Mouse (Mus musculus) liver, embryonic 14.5 days (tissue): ENCODE data around the gene Gm9922. TPM values are rescaled to one million over a fixed set of nuclear protein-coding genes. Genes with fewer than 3 reads are reported as not detected.

Experiments used
- ATAC-seq: fragments of 200-750 bp; cut with Nextera tagmentation; 2 replicates; pipeline ENCODE4 v1.8.0; 2017; ENCODE audit warnings: moderate number of reproducible peaks, mild to moderate bottlenecking, moderate library complexity; ENCODE audit not compliant: insufficient read depth
- DNase-seq, 3 experiments: peaks; one replicate each; pipeline ENCODE4 v3.0.0-alpha.2; 2012 to 2013; ENCODE audit warnings: low read depth in 3 of 3, low spot score in 3 of 3
- H3K27ac ChIP-seq: fragments of 300-500 bp; sonication (generic); 2 replicates; pipeline ENCODE4 v1.5.1; 2014; ENCODE audit warnings: moderate library complexity, mild to moderate bottlenecking, control low read depth, inconsistent platforms
- H3K27me3 ChIP-seq: fragments of 300-500 bp; sonication (generic); 2 replicates; pipeline ENCODE4 v1.6.1; 2014; ENCODE audit warnings: mild to moderate bottlenecking, low read length, moderate library complexity; ENCODE audit not compliant: control insufficient read depth, insufficient read depth
- H3K36me3 ChIP-seq: fragments of 300-500 bp; sonication (generic); replicated peaks from 2 replicates; pipeline ENCODE4 v1.6.1; 2014; ENCODE audit warnings: low read depth; ENCODE audit not compliant: control insufficient read depth, insufficient read depth
- H3K4me1 ChIP-seq, 2 experiments: fragments of 200-500 bp in 1 of 2; fragments of 300-500 bp in 1 of 2; sonication (generic) in 1 of 2; replicated peaks; 2 replicates each; pipeline ENCODE4 v1.6.1; 2012 to 2014; ENCODE audit warnings: antibody characterized with exemption in 1 of 2, inconsistent platforms in 1 of 2, low read length in 1 of 2; ENCODE audit not compliant: control insufficient read depth in 2 of 2, insufficient read depth in 2 of 2
- H3K4me2 ChIP-seq: fragments of 300-500 bp; sonication (generic); 2 replicates; pipeline ENCODE4 v1.6.1; 2014; ENCODE audit warnings: low read depth, mild to moderate bottlenecking, control low read depth, moderate library complexity
- H3K4me3 ChIP-seq, 2 experiments: fragments of 200-500 bp in 1 of 2; fragments of 300-500 bp in 1 of 2; sonication (generic) in 1 of 2; 2 replicates each; pipeline ENCODE4 v1.5.1; 2012 to 2014; ENCODE audit warnings: low read depth in 2 of 2, low read length in 2 of 2, mild to moderate bottlenecking in 2 of 2, control low read depth in 1 of 2, inconsistent platforms in 1 of 2, moderate library complexity in 1 of 2; ENCODE audit not compliant: insufficient read depth in 1 of 2
- H3K9ac ChIP-seq: fragments of 300-500 bp; sonication (generic); replicated peaks from 2 replicates; pipeline ENCODE4 v1.6.1; 2014; ENCODE audit warnings: mild to moderate bottlenecking, control low read depth, moderate library complexity
- H3K9me3 ChIP-seq: fragments of 300-500 bp; sonication (generic); 2 replicates; pipeline ENCODE4 v1.6.1; 2016; ENCODE audit warnings: low read length, mixed read lengths; ENCODE audit not compliant: control insufficient read depth
- CTCF ChIP-seq: IDR thresholded peaks from 2 replicates; pipeline ENCODE4 v1.5.1; 2016; ENCODE audit warnings: antibody characterized with exemption, low read depth, control low read depth
- EP300 ChIP-seq: IDR thresholded peaks from 2 replicates; pipeline ENCODE4 v1.6.1; 2016; ENCODE audit warnings: antibody characterized with exemption, low read depth
- WGBS: fragments of 180-500 bp; shearing (Covaris S2); extraction: QIAGEN DNeasy Blood & Tissue Kit; methylation state at CpG from one replicate; pipeline ENCODE4 v1.1.7; 2014; ENCODE audit not compliant: insufficient replicate concordance; 5-methylcytosine and 5-hydroxymethylcytosine counted together
- polyA plus RNA-seq, 2 experiments: library from polyadenylated mRNA; depleted of rRNA in 1 of 2; stranded (reverse) in 1 of 2; unstranded in 1 of 2; fragments of >200 nt; fragmentation: Nextera tagmentation in 1 of 2; extraction: Ambion mirVana in 1 of 2; gene quantifications; 2 replicates each; pipeline versions ENCODE4 v1.2.1 to v1.2.3; 2012 to 2014

Gene Gm9922
- polyA plus RNA-seq, 2 experiments: not detected

DNA sequence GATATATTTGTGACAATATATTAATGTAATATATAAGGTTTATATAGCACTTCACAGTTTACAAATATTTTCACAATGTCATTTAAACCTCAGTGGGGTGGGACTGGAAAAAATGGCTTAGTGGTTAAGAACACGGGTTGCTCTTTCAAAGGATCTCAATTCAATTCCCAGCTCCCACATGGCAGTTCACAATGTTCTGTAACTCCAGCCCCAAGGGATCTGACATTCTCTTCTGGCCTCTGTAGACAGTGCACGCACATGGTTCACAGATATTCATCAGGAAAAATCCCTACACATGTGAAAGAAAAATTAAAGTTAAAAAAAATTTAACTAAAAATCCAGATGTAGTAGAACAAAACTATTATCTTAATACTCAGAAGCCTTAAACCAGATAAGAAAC lies 41.2 kb downstream of the Gm9922 start:
- no peaks in the 10 kb centered on the region for H3K4me1 ChIP-seq
- DNase-seq: no peak
- H3K27me3 ChIP-seq: no peaks in the 10 kb centered on the region
- no peak for ATAC-seq
- no peak overlapping the region for H3K9ac ChIP-seq
- H3K27ac ChIP-seq: no peak overlapping the region
- H3K36me3 ChIP-seq: no peaks in the 10 kb centered on the region; the same call in 1 of the 2 replicates
- H3K9me3 ChIP-seq: no peaks in the 10 kb centered on the region
- H3K4me3 ChIP-seq: no peak overlapping the region
- TF ChIP-seq EP300 (no peak), CTCF (no peak)
- no peak overlapping the region for H3K4me2 ChIP-seq
- WGBS: 58% methylated on average over 2 of the region's 2 CpGs

DNA sequence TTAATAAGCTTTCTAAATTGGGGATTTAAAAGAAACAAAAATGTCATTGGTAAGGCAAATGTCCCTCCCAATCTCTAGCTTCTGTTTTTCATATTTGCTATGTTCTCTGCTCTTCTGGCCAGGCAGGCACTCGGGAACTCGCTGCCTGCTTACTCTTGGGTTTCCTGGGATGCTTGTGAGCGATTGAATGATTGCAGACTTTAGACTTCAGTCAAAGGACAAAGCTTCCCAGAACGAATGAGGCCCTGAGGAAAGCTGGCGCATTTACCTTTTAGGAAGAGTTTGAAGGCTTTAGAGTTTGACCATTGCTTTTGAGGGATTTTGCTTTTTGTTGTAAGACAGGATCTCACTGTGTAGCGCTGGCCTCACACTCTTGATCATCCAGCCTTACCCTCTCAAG lies 41.9 kb downstream of the Gm9922 start:
- no peak overlapping the region for H3K27ac ChIP-seq
- no peaks in the 10 kb centered on the region for H3K9me3 ChIP-seq
- no peak overlapping the region for H3K4me3 ChIP-seq
- ATAC-seq: no peak
- no peaks in the 10 kb centered on the region for H3K4me1 ChIP-seq
- H3K4me2 ChIP-seq: no peak overlapping the region
- no peak for DNase-seq
- TF ChIP-seq EP300: no peak
- TF ChIP-seq CTCF: no peak
- no peak overlapping the region for H3K9ac ChIP-seq
- 71% methylated on average over 6 of the region's 6 CpGs for WGBS
- H3K27me3 ChIP-seq: no peaks in the 10 kb centered on the region
- no peaks in the 10 kb centered on the region; the same call in 1 of the 2 replicates for H3K36me3 ChIP-seq

Other genes starting within 250 kb of the Gm9922 start
- gene Tbc1d4, start 120.6 kb downstream of the Gm9922 start, polyA plus RNA-seq (2012; rRNA removed): 0.69 and 0.85 TPM in 2 replicates
- 1.3 and 1.9 TPM in 2 replicates for gene Tbc1d4, start 120.6 kb downstream of the Gm9922 start, polyA plus RNA-seq (2014; fragmentation: Nextera tagmentation; extraction: Ambion mirVana)
- gene Commd6, start 89.1 kb downstream of the Gm9922 start, polyA plus RNA-seq (2012; rRNA removed): 14.8 and 20.2 TPM in 2 replicates
- gene Commd6, start 89.1 kb downstream of the Gm9922 start, polyA plus RNA-seq (2014; fragmentation: Nextera tagmentation; extraction: Ambion mirVana): 40.7 and 42.0 TPM in 2 replicates
- 19.4 and 33.9 TPM in 2 replicates for gene Uchl3, start 75.8 kb downstream of the Gm9922 start, polyA plus RNA-seq (2012; rRNA removed)
- 73.0 and 80.6 TPM in 2 replicates for gene Uchl3, start 75.8 kb downstream of the Gm9922 start, polyA plus RNA-seq (2014; fragmentation: Nextera tagmentation; extraction: Ambion mirVana)
- 1.4 and 2.4 TPM in 2 replicates for gene Lmo7, start 143 bp upstream of the Gm9922 start, polyA plus RNA-seq (2012; rRNA removed)
- 2.2 and 2.3 TPM in 2 replicates for gene Lmo7, start 143 bp upstream of the Gm9922 start, polyA plus RNA-seq (2014; fragmentation: Nextera tagmentation; extraction: Ambion mirVana)